Mouse (Mus musculus) MEL (cell line): Measurements from ENCODE around the gene Brat1. TPM values are rescaled to one million over a fixed set of nuclear protein-coding genes. Genes with fewer than 3 reads are reported as not detected.

Experiments used
- DNase-seq: peaks from one replicate; pipeline ENCODE4 v3.0.0; 2011; ENCODE audit warnings: low read depth, low spot score
- H3K27ac ChIP-seq: 2 replicates; pipeline ENCODE4 v1.5.1; 2012; ENCODE audit warnings: low read depth, mild to moderate bottlenecking, control low read depth, low read length, moderate library complexity; ENCODE audit not compliant: control insufficient read depth
- H3K27me3 ChIP-seq, 2 experiments: fragments of 150-350 bp in 1 of 2; sonication (generic) in 1 of 2; 2 replicates each; pipeline ENCODE4 v1.6.1; 2012; ENCODE audit warnings: low read length in 2 of 2, mild to moderate bottlenecking in 2 of 2, improper control_type of control experiment in 1 of 2, moderate library complexity in 1 of 2; ENCODE audit not compliant: insufficient read depth in 2 of 2, control insufficient read depth in 1 of 2
- H3K36me3 ChIP-seq, 2 experiments: 2 replicates each; pipeline ENCODE4 v1.6.1; 2012 to 2014; ENCODE audit warnings: low read length in 2 of 2, improper control_type of control experiment in 1 of 2, inconsistent platforms in 1 of 2, mild to moderate bottlenecking in 1 of 2; ENCODE audit not compliant: insufficient read depth in 2 of 2, control insufficient read depth in 1 of 2
- H3K4me1 ChIP-seq, 2 experiments: fragments of 150-350 bp in 1 of 2; sonication (generic) in 1 of 2; 2 replicates each; pipeline ENCODE4 v1.6.1; 2012; ENCODE audit warnings: low read length in 2 of 2, improper control_type of control experiment in 1 of 2, mild to moderate bottlenecking in 1 of 2; ENCODE audit not compliant: insufficient read depth in 2 of 2, control insufficient read depth in 1 of 2
- H3K4me3 ChIP-seq, 2 experiments: fragments of 150-350 bp in 1 of 2; sonication (generic) in 1 of 2; 2 replicates each; pipeline ENCODE4 v1.5.1; 2012; ENCODE audit warnings: low read depth in 2 of 2, low read length in 2 of 2, mild to moderate bottlenecking in 2 of 2, moderate library complexity in 2 of 2, control low read depth in 1 of 2, improper control_type of control experiment in 1 of 2; ENCODE audit not compliant: control insufficient read depth in 1 of 2, insufficient read depth in 1 of 2
- H3K79me2 ChIP-seq: 2 replicates; pipeline ENCODE4 v1.6.1; 2012; ENCODE audit warnings: mild to moderate bottlenecking, low read length, moderate library complexity; ENCODE audit not compliant: control insufficient read depth, poor library complexity, insufficient read depth
- H3K9ac ChIP-seq: 2 replicates; pipeline ENCODE4 v1.6.1; 2012; ENCODE audit warnings: low read depth, mild to moderate bottlenecking, control low read depth, low read length, moderate library complexity; ENCODE audit not compliant: control insufficient read depth, poor library complexity, severe bottlenecking
- H3K9me3 ChIP-seq: fragments of 150-350 bp; sonication (generic); replicated peaks from 2 replicates; pipeline ENCODE4 v1.6.1; 2012; ENCODE audit warnings: mild to moderate bottlenecking, low read length, improper control_type of control experiment, moderate library complexity; ENCODE audit not compliant: insufficient read depth
- BHLHE40 ChIP-seq: IDR thresholded peaks from 2 replicates; pipeline ENCODE4 v1.6.1; 2012; ENCODE audit warnings: low read depth, mild to moderate bottlenecking, inconsistent platforms, low read length, improper control_type of control experiment, borderline replicate concordance
- CTCF ChIP-seq, 3 experiments: IDR thresholded peaks in 2 of 3; conservative IDR thresholded peaks in 1 of 3; 2 replicates each; pipeline ENCODE4 v1.5.1; 2011 to 2012; ENCODE audit warnings: low read length in 3 of 3, low read depth in 2 of 3, mild to moderate bottlenecking in 2 of 3, improper control_type of control experiment in 1 of 3, inconsistent platforms in 1 of 3, mixed read lengths in 1 of 3, moderate library complexity in 1 of 3; ENCODE audit not compliant: control insufficient read depth in 1 of 3, insufficient read depth in 1 of 3, poor library complexity in 1 of 3, severe bottlenecking in 1 of 3
- ELF1 ChIP-seq: IDR thresholded peaks from 2 replicates; pipeline ENCODE4 v1.6.1; 2014; ENCODE audit warnings: low read depth, mild to moderate bottlenecking, inconsistent platforms, low read length, improper control_type of control experiment, moderate library complexity
- GABPA ChIP-seq: IDR thresholded peaks from 2 replicates; pipeline ENCODE4 v1.6.1; 2012; ENCODE audit warnings: low read depth, mild to moderate bottlenecking, inconsistent platforms, low read length, improper control_type of control experiment, moderate library complexity
- GATA1 ChIP-seq: IDR thresholded peaks from 2 replicates; pipeline ENCODE4 v1.6.1; 2011; ENCODE audit warnings: low read depth, low read length, improper control_type of control experiment
- HCFC1 ChIP-seq: IDR thresholded peaks from 2 replicates; pipeline ENCODE4 v1.6.1; 2012; ENCODE audit warnings: low read depth, mild to moderate bottlenecking, inconsistent platforms, low read length, improper control_type of control experiment, moderate library complexity
- MAFK ChIP-seq: IDR thresholded peaks from 2 replicates; pipeline ENCODE4 v1.6.1; 2011; ENCODE audit warnings: low read depth, mild to moderate bottlenecking, low read length, improper control_type of control experiment, borderline replicate concordance
- MAX ChIP-seq: IDR thresholded peaks from 2 replicates; pipeline ENCODE4 v1.6.1; 2011; ENCODE audit warnings: low read length, improper control_type of control experiment
- MEF2A ChIP-seq: IDR thresholded peaks from 2 replicates; pipeline ENCODE4 v1.6.1; 2014; ENCODE audit warnings: low read depth, mild to moderate bottlenecking, inconsistent platforms, low read length, improper control_type of control experiment; ENCODE audit not compliant: poor library complexity, insufficient replicate concordance, severe bottlenecking; ENCODE audit errors: extremely low read depth
- MXI1 ChIP-seq: IDR thresholded peaks from 2 replicates; pipeline ENCODE4 v1.6.1; 2011; ENCODE audit warnings: mild to moderate bottlenecking, low read depth, low read length, improper control_type of control experiment
- MYB ChIP-seq: IDR thresholded peaks from 2 replicates; pipeline ENCODE4 v1.6.1; 2011; ENCODE audit warnings: mild to moderate bottlenecking, low read depth, low read length, improper control_type of control experiment
- MYC ChIP-seq: IDR thresholded peaks from 2 replicates; pipeline ENCODE4 v1.6.1; 2011; ENCODE audit warnings: low read depth, mild to moderate bottlenecking, low read length, improper control_type of control experiment, moderate library complexity
- POLR2A ChIP-seq, 2 experiments: IDR thresholded peaks; 2 replicates each; pipeline ENCODE4 v1.6.1; 2011 to 2012; ENCODE audit warnings: low read length in 2 of 2, mild to moderate bottlenecking in 2 of 2, control low read depth in 1 of 2, improper control_type of control experiment in 1 of 2, low read depth in 1 of 2, moderate library complexity in 1 of 2; ENCODE audit not compliant: control insufficient read depth in 1 of 2, insufficient read depth in 1 of 2, poor library complexity in 1 of 2
- POLR2AphosphoS2 ChIP-seq: IDR thresholded peaks from 2 replicates; pipeline ENCODE4 v1.6.1; 2011; ENCODE audit warnings: low read length, improper control_type of control experiment
- POLR2AphosphoS5 ChIP-seq: IDR thresholded peaks from 2 replicates; pipeline ENCODE4 v1.6.1; 2012; ENCODE audit warnings: low read depth, borderline replicate concordance, mild to moderate bottlenecking, inconsistent platforms, low read length, moderate library complexity, mixed read lengths
- RAD21 ChIP-seq: IDR thresholded peaks from 2 replicates; pipeline ENCODE4 v1.6.1; 2011; ENCODE audit warnings: mild to moderate bottlenecking, low read depth, low read length, improper control_type of control experiment
- RCOR1 ChIP-seq: IDR thresholded peaks from 2 replicates; pipeline ENCODE4 v1.6.1; 2012; ENCODE audit warnings: low read depth, mild to moderate bottlenecking, inconsistent platforms, low read length, improper control_type of control experiment
- SIN3A ChIP-seq: IDR thresholded peaks from 2 replicates; pipeline ENCODE4 v1.6.1; 2012; ENCODE audit warnings: low read length, improper control_type of control experiment, inconsistent platforms
- TBP ChIP-seq: IDR thresholded peaks from 2 replicates; pipeline ENCODE4 v1.8.0; 2011; ENCODE audit warnings: low read depth, low read length, improper control_type of control experiment
- TCF12 ChIP-seq: IDR thresholded peaks from 2 replicates; pipeline ENCODE4 v1.6.1; 2014; ENCODE audit warnings: low read depth, mild to moderate bottlenecking, inconsistent platforms, low read length, improper control_type of control experiment, moderate library complexity
- UBTF ChIP-seq: IDR thresholded peaks from 2 replicates; pipeline ENCODE4 v1.6.1; 2012; ENCODE audit warnings: low read depth, mild to moderate bottlenecking, inconsistent platforms, low read length, improper control_type of control experiment, moderate library complexity, borderline replicate concordance; ENCODE audit not compliant: insufficient read depth
- USF1 ChIP-seq: IDR thresholded peaks from 2 replicates; pipeline ENCODE4 v1.6.1; 2014; ENCODE audit warnings: low read depth, mild to moderate bottlenecking, inconsistent platforms, low read length, improper control_type of control experiment, moderate library complexity
- USF2 ChIP-seq, 2 experiments: IDR thresholded peaks; 2 replicates each; pipeline ENCODE4 v1.6.1; 2011 to 2012; ENCODE audit warnings: improper control_type of control experiment in 2 of 2, low read length in 2 of 2, borderline replicate concordance in 1 of 2, inconsistent platforms in 1 of 2, low read depth in 1 of 2, mild to moderate bottlenecking in 1 of 2; ENCODE audit not compliant: insufficient read depth in 1 of 2
- ZC3H11A ChIP-seq: IDR thresholded peaks from 2 replicates; pipeline ENCODE4 v1.6.1; 2012; ENCODE audit warnings: low read depth, mild to moderate bottlenecking, inconsistent platforms, low read length, improper control_type of control experiment
- ZKSCAN1 ChIP-seq: IDR thresholded peaks from 2 replicates; pipeline ENCODE4 v1.6.1; 2012; ENCODE audit warnings: low read depth, mild to moderate bottlenecking, inconsistent platforms, low read length, improper control_type of control experiment, moderate library complexity
- ZMIZ1 ChIP-seq: IDR thresholded peaks from 2 replicates; pipeline ENCODE4 v1.6.1; 2012; ENCODE audit warnings: low read depth, mild to moderate bottlenecking, inconsistent platforms, low read length, improper control_type of control experiment, moderate library complexity
- ZNF384 ChIP-seq: IDR thresholded peaks from 2 replicates; pipeline ENCODE4 v1.6.1; 2012; ENCODE audit warnings: low read depth, mild to moderate bottlenecking, inconsistent platforms, low read length, improper control_type of control experiment
- polyA plus RNA-seq, 2 experiments: library from polyadenylated mRNA; stranded (reverse) in 1 of 2; unstranded in 1 of 2; fragments of >175 nt in 1 of 2; fragments of >200 nt in 1 of 2; gene quantifications; 2 replicates each; pipeline versions ENCODE4 v1.2.1 to v1.2.4; 2012; ENCODE audit warnings: low replicate concordance in 2 of 2, low read depth in 1 of 2; ENCODE audit not compliant: insufficient read length in 2 of 2, insufficient read depth in 1 of 2, missing spikeins in 1 of 2
- total RNA-seq: library from RNA; depleted of rRNA; stranded (reverse); fragments of 300-350 nt; gene quantifications from 2 replicates; pipeline ENCODE4 v1.2.3, GENCODE M21; 2012

Brat1 gene
- total and polyA plus RNA-seq, 3 experiments: 13.7 to 14.2 TPM; not detected in 1

DNA sequence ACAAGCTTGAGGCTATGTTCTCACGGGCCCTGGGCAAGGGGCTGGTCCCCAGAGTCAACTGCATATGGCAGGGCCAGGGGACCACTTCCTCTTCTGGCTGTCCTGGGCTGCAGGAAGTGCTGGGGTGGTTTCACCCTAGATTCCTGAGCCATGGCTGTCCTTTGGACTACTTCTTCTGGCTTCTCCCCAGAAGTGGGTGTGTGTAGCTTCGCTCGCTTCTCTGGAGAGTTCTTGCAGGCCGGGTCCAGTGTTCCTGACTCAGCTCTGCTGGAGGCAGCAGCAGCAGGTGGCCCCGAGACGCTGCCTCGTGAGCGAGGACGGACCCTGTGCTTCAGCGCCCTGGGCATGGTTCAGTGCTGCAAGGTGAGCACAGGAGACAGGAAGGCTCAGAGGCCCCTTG lies 43.6 kb downstream of the Brat1 start:
- no peaks in the 10 kb centered on the region for H3K27me3 ChIP-seq
- H3K9ac ChIP-seq: no peak overlapping the region
- TF ChIP-seq ZC3H11A: no peak
- TF ChIP-seq POLR2AphosphoS2: no peak
- TF ChIP-seq MAFK: no peak
- TF ChIP-seq GATA1: no peak
- TF ChIP-seq UBTF: no peak
- TF ChIP-seq MYB: no peak
- no peak for TF ChIP-seq TCF12
- TF ChIP-seq, all 39 proteins: peak for 0
- H3K27ac ChIP-seq: no peak overlapping the region
- H3K36me3 ChIP-seq: peaks cover 0 to 3% of the 10 kb centered on the region in 2 experiments; a peak in 1 of 4 replicates
- H3K9me3 ChIP-seq: no peaks in the 10 kb centered on the region
- no peaks in the 10 kb centered on the region for H3K79me2 ChIP-seq
- no peak overlapping the region for H3K4me3 ChIP-seq
- DNase-seq: peak; percentile 35
- H3K4me1 ChIP-seq: peaks cover 0 to 14% of the 10 kb centered on the region in 2 experiments; a peak in 2 of 4 replicates

DNA sequence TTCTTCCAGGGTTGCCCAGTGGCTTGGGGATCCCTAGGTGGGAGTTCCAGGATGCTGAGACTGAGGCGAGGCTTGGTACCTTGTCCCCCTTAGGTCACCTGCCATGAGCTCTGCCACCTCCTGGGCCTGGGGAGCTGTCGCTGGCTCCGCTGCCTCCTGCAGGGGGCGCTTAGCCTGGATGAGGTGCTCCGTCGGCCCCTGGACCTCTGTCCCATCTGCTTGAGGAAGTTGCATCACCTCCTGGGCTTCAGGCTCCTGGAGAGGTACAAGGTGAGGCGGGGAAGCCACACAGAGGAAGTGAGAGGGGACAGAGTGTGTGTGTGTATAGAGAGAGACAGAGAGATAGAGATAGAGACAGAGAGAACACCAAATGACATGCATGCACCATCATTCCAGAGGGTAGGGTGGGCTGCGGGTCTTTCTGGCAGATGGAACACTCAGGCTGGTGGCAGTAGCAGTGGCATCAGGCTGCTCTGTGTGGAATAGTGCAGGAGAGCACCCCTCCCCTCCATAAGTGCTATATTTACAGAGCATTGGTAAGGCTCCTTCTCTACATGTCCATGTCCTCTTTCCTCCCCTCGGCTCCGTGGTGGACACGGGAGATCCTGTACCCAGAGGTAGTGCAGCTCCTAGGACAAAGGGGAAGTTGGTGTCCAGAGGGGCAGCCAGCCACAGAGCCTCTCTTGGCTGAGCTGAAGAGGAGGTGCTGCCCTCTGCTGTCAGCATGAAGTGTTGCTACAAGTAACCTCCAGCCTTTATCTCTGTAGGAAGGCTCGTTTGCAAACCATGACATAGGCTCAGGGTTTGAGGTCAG lies 44.5 kb downstream of the Brat1 start:
- peak overlapping the region; percentile 75 for H3K27ac ChIP-seq
- no peaks in the 10 kb centered on the region for H3K27me3 ChIP-seq
- H3K36me3 ChIP-seq: peaks cover 0 to 3% of the 10 kb centered on the region in 2 experiments; a peak in 1 of 4 replicates
- peak overlapping the region; percentile 79 for H3K9ac ChIP-seq
- peak; percentile 92 for DNase-seq
- no peaks in the 10 kb centered on the region for H3K79me2 ChIP-seq
- peaks cover 0 to 14% of the 10 kb centered on the region in 2 experiments; a peak in 2 of 4 replicates for H3K4me1 ChIP-seq
- H3K9me3 ChIP-seq: no peaks in the 10 kb centered on the region
- H3K4me3 ChIP-seq: peak overlapping the region; percentile 63 to 69
- peak; percentile 41; the same call in 1 of the 2 replicates for TF ChIP-seq POLR2AphosphoS2
- no peak for TF ChIP-seq POLR2AphosphoS5
- no peak for TF ChIP-seq MEF2A
- peak; percentile 23; the same call in 1 of the 2 replicates for TF ChIP-seq ELF1
- peak; percentile 52; the same call in 1 of the 2 replicates for TF ChIP-seq ZMIZ1
- no peak for TF ChIP-seq BHLHE40
- TF ChIP-seq ZC3H11A: peak; percentile 40; the same call in 1 of the 2 replicates
- TF ChIP-seq MAX: peak; percentile 34; the same call in 1 of the 2 replicates
- peak; percentile 92 to 93 (median 92) for TF ChIP-seq CTCF (IDR thresholded peaks at IDR 0.05 in 2 of 3, conservative IDR thresholded peaks at IDR 0.05 in 1 of 3; ENCODE audit: control insufficient read depth in 1 of 3, insufficient read depth in 1 of 3, low read depth in 2 of 3, low read length in 3 of 3, poor library complexity in 1 of 3, severe bottlenecking in 1 of 3)
- peak; percentile 58 for TF ChIP-seq RAD21
- TF ChIP-seq GABPA: no peak; the same call in 1 of the 2 replicates
- no peak for TF ChIP-seq ZKSCAN1
- TF ChIP-seq USF1: peak; percentile 3; the same call in 1 of the 2 replicates
- peak; percentile 52 for TF ChIP-seq TBP
- no peak for TF ChIP-seq RCOR1
- no peak for TF ChIP-seq MAFK
- peak; percentile 49 for TF ChIP-seq SIN3A
- no peak; the same call in none of the 2 replicates for TF ChIP-seq MXI1
- TF ChIP-seq USF2 (IDR thresholded peaks at IDR 0.05; ENCODE audit: borderline replicate concordance in 1 of 2, insufficient read depth in 1 of 2, low read depth in 1 of 2, low read length in 2 of 2): no peak
- 0 out of 2 replicates have a peak, but pooled peaks have one; percentile 30 for TF ChIP-seq MYC
- TF ChIP-seq ZNF384: no peak
- peak; percentile 77 for TF ChIP-seq HCFC1
- TF ChIP-seq POLR2A (IDR thresholded peaks at IDR 0.05; ENCODE audit: control insufficient read depth in 1 of 2, insufficient read depth in 1 of 2, low read depth in 1 of 2, low read length in 2 of 2, poor library complexity in 1 of 2): peak in 1 of 2 experiments; percentile 54; a peak in 1 of 4 replicates
- TF ChIP-seq GATA1: peak; percentile 46; the same call in 1 of the 2 replicates
- TF ChIP-seq TCF12: peak; percentile 56
